Comparison of ENCODE assay signal across 8 mouse cellular contexts in genomic region chr2:155517455-155518423, GRCm38 (mm10). TPM values are rescaled to one million over a fixed set of nuclear protein-coding genes. Genes with fewer than 3 reads are reported as not detected.
DNase-seq lines count a peak whose midpoint lies in the region; ATAC-seq lines count a peak whose summit lies in the region.

Gene Acss2, plus strand, starts transcription at chr2:155517948.
Gene Ggt7, minus strand, starts transcription at chr2:155518237.

- peak; percentile 89 for ATAC-seq in megakaryocyte progenitor cell, adult 5-6 weeks (replicated peaks; ENCODE audit: poor library complexity)

- DNase-seq in adipocyte (ENCODE audit: low spot score) = peak; percentile 100
- DNase-seq in embryo, embryonic 10 days (ENCODE audit: low spot score) = peak; percentile 97
- peak; percentile 96 for DNase-seq in gastrocnemius, postnatal 10 days
- DNase-seq in induced T-regulatory cell, adult 2 months (ENCODE audit: low read depth) = peak; percentile 99
- peak; percentile 97 to 98 for DNase-seq in left cerebral cortex, adult 9 months (ENCODE audit: low spot score in 2 of 2)
- peak; percentile 95 for DNase-seq in right cerebral cortex, postnatal 14 days
- DNase-seq in urinary bladder, postnatal 36 days (ENCODE audit: low spot score in 2 of 2) = peak; percentile 99

RNA-seq across cellular contexts. Expression of gene Acss2, which starts in this region (rescaled TPM):
- total RNA-seq in gastrocnemius, postnatal 10 days (2021) = 10 to 100 TPM; 28.4 to 33.4 TPM
- 3.6 and 8.0 TPM in 2 replicates for total RNA-seq in megakaryocyte progenitor cell, adult 5-6 weeks (2015)
- 3.0 and 6.5 TPM in 2 replicates for total RNA-seq in megakaryocyte progenitor cell, adult 5-6 weeks (2017)

RNA-seq across cellular contexts. Expression of gene Ggt7, which starts in this region (rescaled TPM):
- 1 to 10 TPM; 1.0 to 1.1 TPM for total RNA-seq in gastrocnemius, postnatal 10 days (2021)
- total RNA-seq in megakaryocyte progenitor cell, adult 5-6 weeks (2015) = not detected in 2 replicates
- total RNA-seq in megakaryocyte progenitor cell, adult 5-6 weeks (2017) = not detected in 2 replicates

Comparison
In these comparisons a context has a peak if more than half of its experiments do, and no peak if none do; other contexts are left out.
1. Peak in every context shown above with its lines: DNase-seq and ATAC-seq.